Mouse (Mus musculus) frontal cortex, adult (tissue): ENCODE results near the gene St8sia2.

Source experiments
- ATAC-seq: cut with Nextera tagmentation; 2 replicates; pipeline ENCODE4 v1.9.2; 2017; ENCODE audit warnings: mild to moderate bottlenecking, moderate library complexity, mixed read lengths; ENCODE audit not compliant: low TSS enrichment

The St8sia2 gene

DNA sequence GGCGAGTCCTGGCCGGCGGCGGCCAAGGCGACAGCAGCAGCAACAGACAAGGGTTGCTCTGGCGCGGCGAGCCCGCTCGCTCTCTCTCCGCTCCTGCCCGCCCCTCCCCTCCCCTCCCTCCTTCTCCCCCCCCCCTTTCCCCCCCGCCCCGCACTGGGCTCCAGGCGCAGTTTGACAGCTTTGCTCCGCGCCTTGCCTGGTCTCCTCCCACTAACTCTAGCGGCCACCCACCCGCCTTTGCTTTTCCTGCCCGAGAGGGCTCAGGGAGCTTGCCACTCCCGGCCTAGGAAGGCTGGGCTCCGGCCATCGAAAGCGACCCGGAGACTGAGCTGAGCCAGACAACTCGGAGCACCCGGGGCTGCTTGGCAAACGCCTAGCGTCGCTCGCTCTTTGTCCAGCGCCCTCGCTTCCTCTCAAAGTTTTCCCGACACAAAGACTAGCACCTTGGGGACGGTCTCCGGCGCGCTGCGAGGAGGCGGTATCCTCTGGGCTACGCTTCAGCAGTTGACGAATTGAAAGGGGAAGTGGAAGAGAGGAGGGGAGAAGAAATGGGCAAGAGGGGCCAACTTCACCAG, at the start of gene St8sia2:
St8sia2 (minus strand) TSS at position 90 of the 575 bp plus-strand sequence.
- peak; percentile 66 for ATAC-seq

DNA sequence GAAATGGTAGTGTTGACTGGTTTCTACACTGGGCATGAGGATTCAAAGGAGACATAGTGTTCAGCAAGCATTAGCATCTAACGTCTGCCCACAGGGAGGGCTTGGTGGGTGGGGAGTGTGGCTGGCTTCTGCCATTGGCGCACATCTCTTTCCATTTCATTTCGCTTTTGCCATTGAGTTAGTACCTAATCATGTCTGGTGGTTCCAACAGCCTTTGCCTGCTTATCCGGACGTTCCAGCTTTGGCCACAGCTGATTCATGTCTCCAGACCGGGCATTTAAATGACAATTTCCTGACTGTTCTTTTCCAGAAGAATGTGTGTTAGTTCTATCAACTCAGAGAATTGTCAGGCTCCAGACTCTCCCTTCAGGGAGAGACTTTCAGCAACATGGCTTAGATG, 47.6 kb upstream of the St8sia2 start:
- no peak for ATAC-seq

- ATAC-seq = no peak
Observed at GRCm38 (mm10) chr7:74060306-74060946, 46.9 kb upstream of the St8sia2 start.

GRCm38 (mm10) chr7:74059684-74060083, 46.2 kb upstream of the St8sia2 start:
- ATAC-seq = peak; percentile 79

- no peak for ATAC-seq
Observed at GRCm38 (mm10) chr7:74055753-74056152, 42.3 kb upstream of the St8sia2 start.

- no peak for ATAC-seq
Observed at GRCm38 (mm10) chr7:74047591-74047990, 34.1 kb upstream of the St8sia2 start.

- ATAC-seq = no peak
Observed at GRCm38 (mm10) chr7:74045166-74045957, 31.9 kb upstream of the St8sia2 start.

DNA sequence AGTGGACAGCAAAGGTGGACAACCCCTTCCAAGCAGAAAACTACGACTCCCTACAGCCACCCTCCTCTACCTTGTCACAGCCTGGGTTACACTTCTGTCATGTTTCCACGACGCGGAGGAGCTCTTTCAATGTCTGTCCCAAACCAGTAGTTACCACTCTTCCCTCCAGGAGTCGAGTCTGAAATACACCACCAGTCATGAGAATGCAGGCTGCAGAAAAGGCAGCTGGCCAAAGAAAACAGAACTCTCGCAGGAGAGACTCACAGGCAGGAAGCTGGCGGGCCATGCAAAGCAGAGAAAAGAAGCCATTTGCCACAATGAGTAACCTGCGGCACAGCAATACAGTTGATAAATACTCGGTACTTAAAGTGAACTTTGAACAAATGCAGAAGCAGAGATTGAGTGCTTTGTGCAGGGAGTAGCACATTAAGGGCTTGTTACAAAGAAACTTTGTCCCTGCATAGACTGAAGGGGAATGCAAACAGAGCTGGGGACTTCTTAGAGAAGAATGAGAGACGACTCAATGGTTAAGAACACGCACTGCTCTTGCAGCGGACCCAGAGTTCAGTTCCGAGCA, 30.2 kb upstream of the St8sia2 start:
- no peak for ATAC-seq

DNA sequence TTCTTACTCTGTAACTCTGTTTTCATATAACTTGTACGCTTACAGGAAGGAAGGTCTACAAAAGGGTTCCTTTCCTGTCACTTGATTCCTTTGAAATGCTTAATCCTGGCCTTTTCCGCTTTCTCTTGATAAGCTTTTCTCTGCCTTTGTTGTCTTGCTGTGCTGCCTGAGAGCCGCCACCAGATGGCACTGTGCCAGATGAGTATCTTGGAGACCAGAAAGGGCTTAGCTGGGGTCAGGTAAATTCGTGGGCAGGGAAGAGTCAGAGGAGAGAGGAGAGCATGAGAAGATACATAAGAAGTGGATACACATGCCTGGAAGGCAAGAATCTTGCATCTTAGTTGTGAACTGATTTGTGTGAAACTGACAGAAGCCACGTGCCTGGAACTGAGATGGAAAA, 11.5 kb upstream of the St8sia2 start:
- no peak for ATAC-seq

GRCm38 (mm10) chr7:74024171-74024570, 10.7 kb upstream of the St8sia2 start:
- ATAC-seq = no peak

DNA sequence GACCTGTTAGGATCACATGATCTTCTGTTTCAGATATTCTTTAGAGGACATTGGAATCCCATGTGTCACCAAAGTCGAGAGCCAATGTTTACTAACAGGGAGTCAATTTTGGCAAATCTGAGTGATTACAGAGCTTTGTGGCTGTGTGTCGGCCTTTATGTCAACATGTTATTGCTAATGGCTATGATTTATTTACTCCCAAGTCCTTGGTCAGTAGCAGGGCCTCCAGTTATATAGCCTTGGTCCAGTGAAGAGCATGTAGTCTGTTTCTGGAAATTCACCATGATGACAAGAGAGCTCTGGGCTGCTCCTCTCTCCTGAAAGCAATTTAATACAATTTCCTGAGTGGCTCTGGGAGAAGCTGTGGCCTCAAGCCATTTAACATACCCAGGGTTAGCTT, 9.1 kb upstream of the St8sia2 start:
- no peak for ATAC-seq

- no peak for ATAC-seq
Observed at GRCm38 (mm10) chr7:74021771-74022170, 8.3 kb upstream of the St8sia2 start.

DNA sequence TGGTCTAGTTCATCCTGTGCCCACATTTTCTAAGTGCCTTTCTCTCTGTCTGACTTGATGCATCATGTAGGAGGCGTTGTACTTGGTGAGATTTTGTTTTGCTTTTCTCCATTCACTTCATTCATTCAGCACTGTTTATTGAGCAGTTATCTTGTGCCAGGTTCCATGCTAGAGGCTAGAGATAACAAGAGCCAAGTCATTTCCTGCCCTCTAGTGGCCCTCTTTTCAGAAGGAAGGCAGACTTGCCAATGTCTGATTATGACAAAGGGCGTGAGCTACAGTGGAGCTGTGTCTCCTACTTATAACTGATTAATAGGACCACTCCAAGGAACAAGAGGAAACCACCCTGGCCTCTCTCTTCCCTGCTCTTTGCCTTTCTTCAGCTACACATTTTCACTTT, 3.1 kb upstream of the St8sia2 start:
- no peak for ATAC-seq

GRCm38 (mm10) chr7:74012858-74013600, 461 bp downstream of the St8sia2 start:
- ATAC-seq = no peak; the same call in 1 of the 2 replicates

- ATAC-seq = no peak
Observed at GRCm38 (mm10) chr7:74011976-74012857, 1.3 kb downstream of the St8sia2 start.

DNA sequence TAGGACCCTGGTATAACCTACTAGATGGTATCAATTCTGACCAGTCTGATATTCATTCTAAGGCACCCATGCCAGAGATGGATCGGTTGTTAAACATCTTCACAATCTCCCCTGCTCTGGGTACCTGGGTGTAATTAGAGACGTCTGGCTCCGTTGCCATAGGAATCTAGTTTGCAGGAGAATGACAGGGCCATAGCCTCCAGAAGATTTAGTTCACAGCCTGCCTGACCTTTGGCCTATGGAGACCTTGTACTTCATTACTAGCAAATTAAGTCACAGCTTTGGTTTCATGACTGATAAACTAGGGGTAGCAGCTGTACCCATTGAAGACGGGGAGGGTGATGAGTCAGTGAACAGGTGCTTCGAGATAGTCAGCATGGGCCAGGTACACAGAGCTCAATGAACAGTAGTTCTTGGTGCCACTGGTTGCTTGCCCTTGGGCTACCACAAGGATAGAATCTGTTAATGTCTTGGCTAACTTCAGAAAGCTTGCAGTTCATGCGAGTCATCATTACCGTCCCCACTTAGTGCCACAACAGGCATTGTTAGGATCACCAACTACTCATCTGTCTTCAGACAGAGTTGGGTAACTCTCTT, 4.4 kb downstream of the St8sia2 start:
- ATAC-seq = no peak

GRCm38 (mm10) chr7:74006775-74007371, 6.6 kb downstream of the St8sia2 start:
- peak; percentile 73 for ATAC-seq

DNA sequence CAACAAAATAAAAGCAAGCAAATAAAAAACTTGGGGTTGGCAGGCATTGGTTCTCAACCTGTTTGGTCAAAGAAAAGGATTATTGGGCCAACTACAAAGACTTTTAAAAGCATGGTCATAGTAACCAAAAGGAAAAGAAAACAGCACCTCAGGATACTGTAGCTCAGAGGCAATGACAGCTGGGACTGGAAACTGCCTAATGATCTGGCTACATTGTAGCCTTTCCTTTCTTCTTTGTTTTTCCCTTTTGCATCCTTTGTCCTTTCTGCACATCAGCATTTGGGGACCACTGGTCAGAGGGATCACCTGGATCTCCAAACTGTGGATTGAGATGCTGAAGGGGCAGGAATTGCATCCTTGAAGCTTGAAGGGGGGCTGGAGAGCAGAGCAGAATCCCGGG, 7.1 kb downstream of the St8sia2 start:
- ATAC-seq = no peak

DNA sequence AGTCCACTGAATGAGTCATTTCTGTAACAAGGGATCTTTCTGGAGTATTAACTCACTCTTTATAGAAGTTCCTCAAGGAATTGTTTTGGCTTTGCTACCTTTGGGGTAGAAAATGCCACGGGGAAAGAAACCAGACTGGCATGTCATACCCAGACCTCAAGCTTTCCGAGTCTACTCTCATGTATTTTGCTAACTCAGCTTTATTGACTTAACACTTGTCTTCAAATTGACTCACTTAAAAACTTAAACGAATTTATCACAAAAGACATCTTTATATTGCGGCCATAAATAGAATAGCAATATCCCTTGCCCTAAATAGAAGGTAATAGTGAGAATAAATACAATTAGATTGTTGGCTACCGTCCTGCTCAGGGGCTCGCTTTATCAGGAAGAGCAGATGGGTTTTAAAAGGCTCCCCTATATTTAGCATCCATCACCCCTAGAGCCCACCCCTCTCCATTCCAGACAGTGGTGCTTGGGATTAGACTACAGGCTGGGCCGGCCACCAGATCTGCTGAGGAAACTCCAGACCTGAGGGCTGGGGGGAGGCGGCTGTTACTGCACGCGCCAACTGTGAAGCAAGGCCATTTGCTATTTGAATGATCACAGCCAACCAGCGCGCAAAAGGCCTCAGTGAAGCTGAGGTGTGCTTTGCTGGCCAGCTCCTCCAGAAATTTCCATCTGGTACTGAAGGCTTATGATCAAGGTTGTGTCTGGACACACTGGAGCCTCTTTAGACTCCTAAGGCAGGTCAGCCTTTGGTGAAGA, 12.6 kb downstream of the St8sia2 start:
- ATAC-seq = no peak
